Mouse (Mus musculus) thymus, postnatal 0 days (tissue): ENCODE measurements around the gene Galnt9. TPM values are rescaled to one million over a fixed set of nuclear protein-coding genes. Genes with fewer than 3 reads are reported as not detected.
A peak's percentile ranks its signal among the peaks of the same experiment; 100 is the strongest.

ENCODE experiments used
- DNase-seq: peaks from one replicate; pipeline ENCODE4 v3.0.0-alpha.2; 2015; ENCODE audit warnings: low spot score
- polyA plus RNA-seq: library from polyadenylated mRNA; unstranded; fragments of >200 nt; fragmentation: Nextera tagmentation; extraction: Ambion mirVana; gene quantifications from 2 replicates; pipeline ENCODE4 v1.2.1, GENCODE M21; 2015

The Galnt9 gene
- polyA plus RNA-seq, 1 experiment from 2014 or later: 0.46 TPM

DNA sequence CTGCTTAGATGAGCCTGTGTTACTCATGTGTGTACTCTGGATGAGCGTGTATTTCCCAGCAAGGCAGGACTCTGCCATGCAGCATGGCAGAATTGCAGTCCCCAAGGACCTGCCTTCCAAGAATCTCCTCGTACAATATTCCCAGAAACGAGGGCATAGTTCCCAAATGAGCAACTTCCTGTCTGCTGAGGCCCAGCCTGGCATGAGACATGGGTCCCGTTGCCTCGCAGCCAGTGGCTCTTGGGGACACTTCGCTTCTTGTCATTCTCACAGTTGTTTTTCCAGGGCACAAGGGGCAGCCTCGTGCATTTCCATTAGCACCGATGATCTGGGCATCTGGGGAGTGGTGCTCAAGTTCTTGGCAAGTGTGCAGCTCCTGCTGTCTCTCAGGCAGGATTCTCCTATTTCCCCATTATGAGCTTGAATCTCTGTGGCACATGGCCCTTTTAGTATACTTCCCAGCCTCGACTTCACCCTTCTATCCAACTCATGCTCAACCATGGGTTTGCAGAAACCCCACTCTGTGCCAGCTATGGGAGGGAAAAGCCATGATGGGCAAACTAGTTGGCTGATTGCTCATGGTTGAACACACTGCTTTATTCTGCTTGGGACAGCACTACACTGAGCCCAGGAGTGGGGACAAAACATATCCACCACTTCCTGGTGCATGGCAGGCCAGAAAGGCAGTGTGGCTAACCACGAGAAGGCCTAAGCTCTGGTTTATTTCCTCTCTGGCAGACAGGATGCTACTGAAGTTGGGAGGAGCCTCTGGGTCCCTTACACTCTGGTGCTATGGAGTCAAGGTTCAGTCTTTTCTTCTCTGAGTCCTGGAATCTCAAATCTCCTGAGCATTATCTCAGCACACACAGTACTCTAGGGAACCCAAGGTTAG is 38.7 kb downstream of the Galnt9 start:
- DNase-seq: peak; percentile 23

DNA sequence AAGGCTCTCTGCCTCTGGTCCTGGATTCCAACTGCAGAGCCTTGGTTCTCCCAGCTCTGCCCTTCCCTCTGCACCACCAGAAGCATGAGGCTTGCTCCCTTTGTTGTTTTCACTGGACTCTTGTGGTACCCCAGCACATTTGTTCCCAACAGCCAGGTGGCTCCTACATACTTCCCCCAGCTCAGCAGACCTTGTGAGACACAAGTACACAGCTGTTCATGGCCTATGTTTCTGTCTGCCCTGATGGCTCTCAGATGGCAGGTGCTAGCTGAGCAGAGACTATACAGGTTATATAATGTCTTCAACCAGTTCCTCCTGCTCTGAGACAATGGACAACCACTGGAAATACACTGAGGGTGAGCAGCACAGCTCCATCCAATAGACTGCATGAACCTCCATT is 43.3 kb downstream of the Galnt9 start:
- no peak for DNase-seq

DNA sequence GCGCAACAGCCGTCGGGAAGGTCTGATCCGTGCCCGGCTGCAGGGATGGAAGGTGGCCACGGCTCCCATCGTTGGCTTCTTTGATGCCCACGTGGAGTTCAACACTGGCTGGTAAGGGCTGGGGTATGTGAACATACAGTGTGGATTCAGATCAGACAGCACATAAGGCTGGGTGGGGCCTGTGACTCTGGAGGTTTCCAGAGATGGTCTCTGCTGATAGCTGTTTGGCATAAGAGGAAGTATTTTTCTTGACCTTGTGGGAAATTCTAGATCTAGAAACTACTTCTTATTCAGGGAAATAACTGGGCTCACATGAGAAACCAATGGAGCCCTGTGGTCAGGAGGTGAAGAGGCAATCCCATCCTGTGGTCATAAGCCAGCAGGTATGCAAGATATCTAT is 45.7 kb downstream of the Galnt9 start:
- DNase-seq: no peak

DNA sequence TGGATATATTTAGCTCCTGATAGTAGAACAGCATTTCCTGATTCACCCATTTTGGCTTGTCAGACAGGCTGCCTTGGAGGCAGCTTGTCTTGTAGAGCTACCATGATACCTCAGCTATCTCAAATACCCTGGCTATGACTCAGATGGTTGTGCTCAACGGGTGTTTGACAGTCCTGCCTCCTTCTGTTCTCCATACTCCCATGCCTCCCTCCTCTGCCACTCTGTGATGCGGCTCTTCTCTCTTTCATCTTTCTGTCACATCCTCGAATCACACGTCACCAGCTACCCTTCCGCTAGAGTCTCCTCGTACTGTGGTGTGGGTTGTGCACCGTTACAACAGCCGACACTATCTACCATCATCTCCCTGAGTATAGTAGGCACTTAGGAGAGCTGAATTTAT is 50.3 kb downstream of the Galnt9 start:
- no peak for DNase-seq

DNA sequence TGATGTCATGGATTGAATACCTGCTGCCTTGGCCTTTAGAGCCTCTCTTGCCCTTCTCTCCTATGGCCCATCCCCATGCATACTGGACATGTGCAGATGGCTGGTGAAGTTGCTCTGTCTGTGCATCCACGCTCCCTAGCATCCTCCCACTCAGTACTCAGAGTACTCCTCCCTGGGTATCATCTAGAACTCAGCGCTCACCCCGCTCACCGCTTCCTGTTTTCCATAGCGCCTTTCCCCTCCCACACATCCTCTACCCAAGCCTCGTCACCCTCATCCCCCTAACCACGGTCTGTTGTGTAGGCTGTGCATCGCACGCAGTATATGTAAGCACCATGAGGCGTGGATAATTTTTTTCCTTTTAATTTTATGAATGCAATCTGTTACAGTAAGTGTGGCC is 51.2 kb downstream of the Galnt9 start:
- no peak for DNase-seq

DNA sequence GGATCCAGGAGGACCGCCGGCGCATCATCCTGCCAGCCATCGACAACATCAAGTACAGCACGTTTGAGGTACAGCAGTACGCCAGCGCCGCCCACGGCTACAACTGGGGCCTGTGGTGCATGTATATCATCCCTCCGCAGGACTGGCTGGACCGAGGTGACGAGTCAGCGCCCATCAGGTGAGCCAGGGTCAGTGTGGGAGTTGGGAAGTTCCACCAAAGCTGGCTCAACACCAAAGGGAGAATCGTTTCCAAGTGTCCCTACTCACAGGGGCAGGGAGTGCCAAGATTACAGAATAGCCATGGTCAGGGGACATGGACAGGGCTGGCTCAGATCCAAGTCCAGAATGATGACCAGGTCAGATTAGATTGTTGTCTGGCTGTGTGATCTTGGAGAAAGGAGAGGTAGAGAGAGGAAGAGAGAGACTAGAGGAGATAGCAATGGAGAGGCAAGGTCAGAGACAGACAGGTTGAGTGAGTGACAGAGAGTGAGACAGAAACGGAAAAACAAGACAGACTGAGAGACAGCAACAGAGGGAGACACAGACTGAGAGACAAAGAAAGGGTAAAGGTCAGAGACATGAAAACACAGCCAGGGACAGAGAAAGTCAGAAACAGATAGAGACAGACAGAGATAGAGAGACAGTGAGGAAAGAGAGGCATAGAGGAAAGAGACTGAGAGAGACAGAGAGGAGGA is 52.1 kb downstream of the Galnt9 start:
- DNase-seq: no peak

DNA sequence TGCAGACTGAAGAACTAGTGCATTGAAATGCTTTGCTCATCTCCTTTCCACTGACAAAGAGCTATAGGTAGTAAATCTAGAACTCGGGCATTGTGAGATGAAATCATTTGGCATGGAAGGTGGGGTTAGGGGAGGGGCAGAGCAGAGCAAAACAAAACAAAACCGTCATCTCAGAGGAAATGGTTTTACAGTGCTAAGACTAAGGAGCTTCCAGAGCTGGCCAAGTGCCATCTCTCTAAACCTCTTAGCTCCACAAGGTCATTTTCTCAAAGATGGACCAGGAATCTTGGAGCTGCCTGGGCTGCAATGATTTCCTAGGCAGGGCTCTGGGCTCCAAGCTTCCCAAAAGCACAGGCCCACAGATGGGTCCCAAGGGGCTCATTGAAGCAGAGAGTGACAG is 53.3 kb downstream of the Galnt9 start:
- no peak for DNase-seq

DNA sequence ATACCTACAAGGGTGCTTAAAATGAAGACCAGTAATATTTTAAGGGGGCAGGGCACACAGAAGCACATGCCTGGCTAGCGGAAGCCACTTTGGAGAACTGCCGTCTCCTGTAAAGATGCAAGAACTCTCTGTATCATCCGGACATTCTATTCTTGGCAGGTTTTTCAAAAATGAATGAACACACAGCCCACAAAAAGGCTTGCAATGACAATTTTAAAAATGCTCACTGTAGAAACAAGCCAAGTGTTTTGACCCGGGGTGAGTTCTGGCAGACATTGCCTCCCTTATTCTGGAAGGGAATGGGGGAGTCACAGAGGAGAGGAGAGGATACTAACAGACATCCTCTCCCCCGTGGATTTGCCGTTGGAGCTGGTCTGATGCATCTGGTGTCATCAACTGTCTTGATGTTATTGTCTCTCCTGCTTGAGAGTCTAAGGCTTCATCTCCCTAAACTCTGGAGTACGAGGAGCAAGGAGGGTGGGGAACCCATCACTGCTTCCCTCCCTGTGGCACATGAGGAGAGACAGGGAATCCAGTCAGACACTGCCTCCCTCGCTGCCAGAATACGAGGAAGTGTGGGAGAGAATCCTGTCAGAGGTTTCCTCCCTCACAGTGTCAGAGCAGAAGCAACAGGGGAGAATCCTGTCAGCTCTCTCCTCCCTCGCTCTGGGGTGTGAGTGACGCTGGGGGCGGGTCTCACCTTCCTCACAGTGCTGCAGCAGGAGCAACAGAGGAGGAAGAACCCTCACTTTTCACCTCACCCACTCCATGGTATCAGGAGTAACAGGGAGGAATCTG is 54.3 kb downstream of the Galnt9 start:
- no peak for DNase-seq

DNA sequence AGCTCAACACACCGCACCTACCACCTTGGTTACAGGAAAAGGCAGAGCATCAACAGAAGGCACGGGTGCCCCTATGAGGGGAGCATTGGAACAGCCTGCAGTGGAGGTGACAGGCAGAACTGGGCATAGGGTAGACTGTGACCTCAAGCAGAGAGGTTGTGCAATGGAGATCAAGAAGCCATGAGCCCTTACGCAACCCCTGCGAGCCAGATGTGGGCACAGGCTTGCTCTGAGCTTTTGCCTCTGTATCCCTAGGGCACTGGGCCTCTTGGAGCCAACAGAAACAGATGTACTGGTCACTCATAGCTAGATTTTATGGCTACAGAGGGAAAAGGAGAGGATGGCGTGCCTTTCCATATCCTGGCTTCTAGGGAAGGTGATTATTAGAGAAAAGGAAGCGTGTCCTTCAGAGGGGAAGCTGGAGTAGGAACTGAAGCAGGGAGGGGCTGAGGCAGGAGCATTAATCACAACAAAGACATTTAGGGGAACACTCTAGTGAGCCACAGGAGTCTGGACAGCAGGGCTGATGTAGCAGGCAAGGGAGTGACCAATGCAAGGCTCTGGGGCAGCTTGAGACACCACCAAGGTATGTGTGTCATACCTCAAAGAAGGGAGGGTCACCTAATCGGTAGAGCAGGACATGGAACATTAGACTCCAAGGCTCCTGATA is 59.0 kb downstream of the Galnt9 start:
- DNase-seq: no peak

DNA sequence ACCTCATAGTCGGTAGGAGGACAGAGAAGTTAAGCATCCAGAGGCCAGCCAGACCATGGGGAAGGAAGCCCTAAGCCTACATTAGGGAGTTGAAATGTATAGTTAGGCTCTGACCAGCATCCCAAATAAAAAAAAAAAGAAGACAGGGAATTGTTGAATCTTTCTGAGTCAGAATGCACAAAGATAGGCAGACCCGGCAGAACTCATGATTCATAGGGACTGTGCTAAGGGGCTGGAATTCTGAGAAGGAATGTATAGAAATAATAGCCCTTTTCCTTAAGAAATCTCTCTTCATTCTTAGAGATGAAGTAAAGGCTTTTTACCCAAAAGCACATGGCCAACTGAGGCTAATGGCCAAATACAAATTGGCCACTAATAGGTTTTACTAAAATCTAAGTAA is 60.2 kb downstream of the Galnt9 start:
- no peak for DNase-seq

DNA sequence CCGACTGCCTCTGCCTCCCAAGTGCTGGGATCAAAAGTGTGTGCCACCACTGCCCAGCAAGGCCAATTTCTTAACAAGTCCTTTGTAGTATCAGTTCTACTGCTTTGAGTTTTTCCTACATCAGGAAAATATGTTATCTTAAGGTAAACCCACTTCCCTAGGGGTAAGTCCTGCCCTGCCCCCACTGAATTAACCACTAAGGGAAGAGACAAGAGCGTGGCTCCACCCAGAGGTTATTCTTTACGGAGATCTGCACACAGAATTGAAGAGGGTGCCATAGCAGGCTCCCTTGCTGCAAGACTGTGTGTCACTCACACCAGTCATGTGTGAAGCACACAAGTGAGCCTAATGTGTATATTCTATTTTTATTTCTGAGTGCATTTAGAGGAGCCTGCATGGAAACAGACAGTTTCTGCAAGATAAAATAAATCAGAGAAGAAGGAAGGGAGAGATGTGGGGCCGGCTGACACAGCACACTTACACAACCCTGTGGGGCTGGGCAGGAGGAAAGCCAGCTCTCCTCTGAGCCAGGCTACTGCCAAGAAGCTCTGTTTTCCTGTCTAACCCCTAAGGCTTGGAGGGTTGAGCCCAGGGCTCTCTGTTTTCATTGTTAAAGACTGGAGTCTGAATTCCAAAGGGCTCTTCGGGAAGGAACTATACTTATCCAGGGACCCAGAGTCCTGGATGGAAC is 61.5 kb downstream of the Galnt9 start:
- peak; percentile 2 for DNase-seq

DNA sequence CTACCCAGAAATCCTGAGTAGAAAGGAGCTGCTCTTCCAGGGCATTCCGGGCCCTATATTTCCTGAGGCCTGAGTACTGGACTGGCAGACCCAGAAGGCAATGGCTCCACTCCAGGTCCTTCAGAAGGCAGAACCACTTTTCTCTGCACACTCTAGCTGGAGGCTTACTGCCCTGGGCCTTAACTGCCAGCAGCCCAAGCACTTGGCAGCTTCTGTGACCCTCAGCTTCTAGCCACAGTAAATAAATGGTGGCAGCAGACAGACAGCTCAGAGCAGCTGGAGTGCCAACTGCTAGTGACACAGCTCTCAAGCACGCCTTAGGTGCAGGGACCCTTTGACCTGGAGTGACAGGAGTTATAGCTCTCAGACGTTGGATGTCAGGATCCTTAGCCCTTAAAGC is 63.6 kb downstream of the Galnt9 start:
- no peak for DNase-seq

DNA sequence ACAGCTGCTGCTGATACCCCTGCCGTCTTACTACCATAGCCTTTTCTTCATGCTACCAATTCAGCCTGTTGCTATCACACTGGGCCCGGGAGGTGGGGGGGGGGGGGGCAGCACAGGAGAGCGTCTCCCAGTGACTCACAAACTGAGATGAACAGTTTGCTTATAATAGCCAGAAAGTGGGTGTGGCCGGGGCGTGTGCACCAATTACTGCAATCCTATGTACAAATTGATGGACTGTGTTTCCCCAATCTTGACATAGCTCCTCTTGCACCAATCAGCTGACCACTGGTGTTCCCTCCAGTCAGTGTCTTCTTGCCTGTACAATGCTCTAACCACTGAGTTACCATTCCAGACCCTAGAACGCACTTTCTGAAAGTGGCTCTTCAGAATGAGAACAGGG is 64.2 kb downstream of the Galnt9 start:
- no peak for DNase-seq

DNA sequence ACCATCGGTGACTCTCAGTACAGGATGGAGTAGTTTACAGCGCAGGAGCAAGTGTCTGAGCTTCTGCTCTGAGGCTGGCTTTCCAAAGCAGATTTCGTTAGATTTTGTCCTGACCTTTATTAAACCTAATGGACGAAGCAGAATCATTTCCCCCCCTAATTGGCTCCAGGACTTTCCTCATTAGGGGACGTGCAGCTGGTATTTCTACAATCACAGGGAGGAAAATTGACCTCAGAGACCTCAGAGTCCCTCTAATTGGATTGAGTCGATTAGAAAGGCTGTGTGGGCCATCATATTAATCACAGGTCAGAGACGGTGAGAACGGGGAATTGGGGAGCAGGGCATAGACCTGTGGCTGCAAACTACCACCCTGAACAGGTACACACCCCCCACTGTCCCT is 64.8 kb downstream of the Galnt9 start:
- DNase-seq: no peak

DNA sequence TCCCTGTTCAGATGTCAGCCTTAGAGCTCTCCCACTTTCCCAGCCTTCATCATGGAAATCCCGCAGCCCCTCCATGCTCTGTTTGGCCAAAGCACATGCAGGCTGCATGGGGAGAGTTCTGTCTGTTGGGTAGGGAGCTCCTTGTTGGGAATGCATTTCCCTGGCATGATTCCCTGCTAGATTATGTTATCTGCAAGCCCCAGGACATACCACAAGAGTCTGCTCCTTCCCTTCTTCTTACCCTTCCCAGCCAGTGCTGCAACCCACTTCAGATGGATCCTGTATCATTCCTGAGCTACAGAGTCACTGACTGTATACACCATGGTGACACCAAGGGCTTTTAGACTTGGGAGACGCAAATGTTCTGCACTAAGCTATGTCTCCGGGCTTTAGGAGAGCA is 65.3 kb downstream of the Galnt9 start:
- no peak for DNase-seq

DNA sequence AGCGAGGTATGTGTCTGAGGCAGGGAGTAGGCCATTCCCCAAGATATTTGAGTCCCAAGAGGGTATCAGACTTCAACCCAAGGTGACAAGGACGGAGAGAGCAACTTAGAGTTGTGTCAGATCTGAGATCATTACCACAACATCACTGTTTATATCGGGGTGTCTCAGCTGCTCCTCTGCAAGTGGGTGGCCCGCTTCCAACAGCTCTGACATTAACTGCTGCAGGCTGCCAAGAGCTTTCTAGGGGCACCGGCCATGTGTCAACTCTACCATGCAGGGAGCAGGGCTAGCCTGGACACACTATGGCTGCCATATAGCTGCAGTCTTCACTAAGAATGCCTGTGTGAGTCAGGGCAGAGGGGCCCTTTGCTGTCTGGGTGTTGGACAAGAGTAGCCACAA is 65.7 kb downstream of the Galnt9 start:
- no peak for DNase-seq

DNA sequence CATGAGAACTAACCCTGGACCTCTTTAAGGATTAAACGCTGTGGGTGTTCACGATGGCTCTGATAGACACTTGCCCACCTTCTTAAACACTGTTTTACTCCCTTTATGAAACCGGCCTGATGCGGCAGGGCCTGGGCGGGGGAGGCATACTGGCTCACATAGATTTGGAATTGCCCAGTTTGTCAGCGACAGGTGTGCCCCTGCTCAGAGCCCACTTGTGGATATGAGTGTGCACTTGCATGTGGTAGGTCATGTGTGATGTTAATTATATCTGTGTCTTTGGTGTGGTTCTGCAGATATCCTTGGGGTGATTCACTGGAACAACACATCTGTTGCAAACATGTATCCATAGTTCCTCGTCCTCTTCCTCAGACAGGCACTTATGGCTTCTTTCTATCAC is 66.3 kb downstream of the Galnt9 start:
- no peak for DNase-seq

DNA sequence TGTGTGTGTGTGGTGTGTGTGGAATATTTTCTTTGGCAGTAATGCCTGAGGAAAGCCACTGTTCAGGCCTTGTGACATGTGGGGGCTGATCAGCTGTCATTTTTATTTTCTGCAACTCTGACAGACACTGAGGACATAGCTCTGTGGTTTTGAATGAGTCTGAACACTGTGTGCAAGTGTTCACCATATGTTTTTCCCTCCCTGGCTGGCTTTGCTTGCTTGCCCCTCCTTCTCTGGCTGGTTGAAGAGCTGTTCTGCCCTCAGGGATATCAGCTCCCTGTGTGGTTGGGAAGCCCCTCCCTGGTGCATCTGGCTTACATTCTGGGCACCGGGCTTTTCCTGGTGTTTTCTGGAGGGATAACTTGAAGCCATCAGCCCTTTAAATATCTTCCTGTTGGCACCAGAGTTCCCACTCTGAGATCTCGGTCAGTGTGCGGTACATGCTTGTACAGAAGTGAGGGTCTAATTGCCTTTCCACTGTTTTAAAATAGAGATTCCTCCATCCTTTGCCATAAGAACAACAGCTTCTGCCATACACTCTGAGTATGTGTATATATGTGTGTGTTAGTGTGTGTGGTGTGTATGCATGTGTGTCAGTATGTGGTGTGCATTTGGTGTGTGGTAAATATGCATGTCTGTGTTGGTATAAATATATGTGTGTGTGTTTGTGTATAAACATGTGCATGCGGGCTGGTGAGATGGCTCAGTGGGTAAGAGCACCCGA is 67.4 kb downstream of the Galnt9 start:
- DNase-seq: no peak

DNA sequence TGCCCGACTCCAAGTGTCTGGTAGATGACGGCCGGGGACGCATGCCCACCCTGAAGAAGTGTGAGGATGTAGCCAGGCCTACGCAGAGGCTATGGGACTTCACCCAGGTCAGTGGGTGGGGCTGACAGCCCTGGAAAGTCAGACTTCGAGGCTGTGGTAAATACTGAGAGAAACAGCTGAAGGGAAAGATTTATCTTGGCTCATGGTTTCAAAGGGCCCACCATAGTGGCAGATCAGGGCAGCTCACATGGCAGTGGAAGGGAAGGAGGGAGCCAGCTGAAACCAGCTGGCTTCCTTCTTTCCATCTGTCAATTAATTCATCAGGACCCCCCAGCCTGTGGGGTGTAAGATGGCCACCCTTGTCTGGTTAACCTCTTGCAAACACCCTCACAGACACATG is 75.1 kb downstream of the Galnt9 start:
- DNase-seq: no peak

DNA sequence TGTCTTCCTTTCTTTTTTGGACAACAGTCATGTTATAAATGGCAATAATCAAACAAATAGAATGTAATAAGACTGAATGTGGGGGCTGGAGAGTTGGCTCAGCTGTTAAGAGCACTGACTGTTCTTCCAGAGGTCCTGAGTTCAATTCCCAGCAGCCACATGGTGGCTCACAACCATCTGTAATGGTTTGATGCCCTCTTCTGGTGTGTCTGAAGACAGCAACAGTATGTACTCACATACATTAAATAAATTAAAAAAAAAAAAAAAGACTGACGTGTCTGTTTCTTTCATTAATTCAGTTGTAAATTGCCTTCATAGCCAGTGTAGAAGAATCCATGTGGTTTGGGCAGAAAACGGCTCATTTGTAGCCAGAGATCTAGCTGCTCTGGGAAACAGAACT is 80.2 kb downstream of the Galnt9 start:
- DNase-seq: no peak
